Mouse (Mus musculus): Measurements from ENCODE around the gene Gm49378.

Gene Gm49378

DNA sequence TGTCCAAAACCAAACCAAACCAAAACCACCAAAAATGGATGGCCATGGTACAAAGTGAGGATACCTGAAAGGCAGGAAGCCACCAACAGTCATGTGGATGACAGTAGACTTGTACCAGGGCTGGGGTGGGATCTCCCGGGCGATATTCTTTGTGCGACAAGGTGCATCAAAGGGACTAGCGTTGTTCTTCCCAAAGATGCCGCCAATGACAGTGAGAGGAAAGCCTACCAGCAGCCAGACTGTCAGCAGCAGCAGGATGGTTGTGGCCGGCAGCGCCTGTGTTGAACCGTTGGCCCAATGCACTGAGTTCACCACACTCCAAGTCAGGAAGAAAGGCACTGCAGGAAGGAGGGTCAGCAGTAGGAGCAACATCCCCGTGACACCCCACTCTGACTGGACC lies at the start of gene Gm49378:
TSS of gene Gm49378 (minus strand) at position 101 of the 400 bp plus-strand sequence.
- DNase-seq (ENCODE audit: low spot score in 2 of 2) = no peak

DNA sequence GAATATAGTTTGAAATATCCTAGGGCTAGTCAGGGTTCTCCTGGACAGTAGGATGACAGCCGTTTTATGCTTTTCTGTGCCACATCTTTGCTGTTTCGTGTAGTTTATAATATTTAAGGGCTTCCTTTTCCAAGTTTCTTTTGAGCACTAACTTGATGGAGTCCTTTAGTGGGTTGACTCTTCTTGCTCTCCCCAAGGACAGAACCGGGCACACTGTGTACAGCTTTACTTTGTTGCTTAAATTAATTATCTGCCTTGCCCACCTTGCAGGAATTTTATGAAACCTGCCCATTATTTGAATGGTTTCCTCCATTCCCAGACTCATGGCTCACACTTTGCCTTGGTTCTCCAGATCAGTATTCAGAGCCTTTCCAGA lies 44.4 kb upstream of the Gm49378 start:
- no peak for DNase-seq (ENCODE audit: low spot score in 2 of 2)

GRCm38 (mm10) chr14:55681160-55682117 lies 43.7 kb upstream of the Gm49378 start, which contains the start of gene Tinf2:
Gene Tinf2 (minus strand): TSS chr14:55681820.
- peak; percentile 93 to 96 for DNase-seq (ENCODE audit: low spot score in 2 of 2)

GRCm38 (mm10) chr14:55677615-55678014 lies 39.9 kb upstream of the Gm49378 start:
- DNase-seq (ENCODE audit: low spot score in 2 of 2) = no peak

GRCm38 (mm10) chr14:55672741-55673060 lies 35.0 kb upstream of the Gm49378 start:
- DNase-seq (ENCODE audit: low spot score in 2 of 2) = no peak

- DNase-seq (ENCODE audit: low spot score in 2 of 2) = peak; percentile 89 to 91
Measured at GRCm38 (mm10) chr14:55671833-55672740, 34.4 kb upstream of the Gm49378 start, which contains the start of the genes Gmpr2 and Nedd8. Gene Gmpr2 (plus strand): TSS chr14:55671941. Gene Nedd8 (minus strand): TSS chr14:55672124.

DNA sequence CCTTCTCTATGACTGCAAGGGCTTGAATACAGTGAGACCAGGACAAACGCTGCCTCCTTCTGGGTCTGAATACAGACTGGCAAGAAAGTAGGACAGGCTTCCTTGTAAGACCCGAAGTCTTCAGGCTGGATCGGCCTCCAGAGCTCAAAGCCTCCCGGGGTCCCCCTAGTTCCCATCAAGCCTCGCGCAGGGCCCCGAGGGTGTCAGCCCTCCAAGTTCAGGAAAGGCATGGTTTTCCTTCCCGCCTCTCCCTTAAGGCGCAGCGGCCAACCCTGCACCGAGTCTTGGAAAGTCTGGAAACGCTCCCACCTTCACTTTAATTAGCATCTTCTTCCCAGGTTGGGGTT lies 33.8 kb upstream of the Gm49378 start:
- DNase-seq (ENCODE audit: low spot score in 2 of 2) = no peak

GRCm38 (mm10) chr14:55660636-55661035 lies 22.9 kb upstream of the Gm49378 start:
- DNase-seq (ENCODE audit: low spot score in 2 of 2) = no peak

DNA sequence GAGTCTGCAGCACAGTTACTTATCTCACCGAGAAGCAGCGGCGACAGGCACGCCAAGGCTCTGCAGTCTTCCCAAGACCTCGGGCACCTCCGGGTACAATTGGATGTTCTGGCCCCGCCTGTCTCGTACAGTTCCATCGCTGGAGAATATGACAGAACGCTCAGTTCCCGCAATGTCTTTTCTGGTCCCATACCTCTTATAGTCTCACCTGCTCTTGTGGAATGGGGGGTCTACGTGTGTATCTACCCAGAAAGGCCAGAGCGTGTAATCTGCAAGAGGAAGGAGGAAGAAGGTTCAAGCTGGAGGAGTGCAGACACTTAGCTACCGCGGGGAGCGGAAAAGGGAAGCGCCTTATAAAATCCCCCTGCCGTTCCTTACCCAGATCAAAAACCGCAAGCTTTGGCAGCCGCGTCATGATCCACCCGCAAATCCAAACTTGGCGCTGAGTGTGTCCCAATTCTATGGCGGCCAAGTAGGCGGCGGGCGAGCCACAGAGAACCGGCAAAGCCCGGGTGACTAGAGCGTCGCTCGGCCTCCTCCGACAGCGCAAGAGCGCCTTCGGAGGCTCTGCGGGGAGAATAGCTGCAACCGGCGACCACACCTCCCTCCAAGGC lies 22.4 kb upstream of the Gm49378 start, which contains the start of gene Mdp1:
TSS of gene Mdp1 (minus strand) at position 549 of the 614 bp plus-strand sequence.
- DNase-seq (ENCODE audit: low spot score in 2 of 2) = peak; percentile 69 to 78

DNA sequence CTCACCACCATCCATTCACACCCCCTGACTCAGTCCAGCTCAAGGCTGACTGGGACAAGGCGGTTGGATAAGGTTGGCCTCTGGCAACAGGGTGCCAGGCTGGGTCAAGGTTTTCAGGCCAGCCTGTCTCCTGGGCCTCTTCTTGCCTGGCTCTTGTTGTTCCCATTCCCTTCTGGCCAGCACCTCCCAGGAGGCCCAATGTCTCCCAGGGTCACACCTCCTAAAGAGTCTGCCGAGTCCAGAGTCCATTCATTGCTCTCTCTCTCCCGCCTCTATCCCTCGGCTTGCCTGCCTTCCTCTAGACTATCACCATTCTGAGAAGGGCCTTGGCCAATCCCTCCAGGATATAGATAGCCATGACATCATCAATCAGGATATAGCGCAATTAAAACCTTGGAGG lies 20.3 kb upstream of the Gm49378 start:
- no peak for DNase-seq (ENCODE audit: low spot score in 2 of 2)

- no peak for DNase-seq (ENCODE audit: low spot score in 2 of 2)
Measured at GRCm38 (mm10) chr14:55656935-55657334, 19.2 kb upstream of the Gm49378 start.

GRCm38 (mm10) chr14:55651528-55651927 lies 13.8 kb upstream of the Gm49378 start:
- no peak for DNase-seq (ENCODE audit: low spot score in 2 of 2)

- DNase-seq (ENCODE audit: low spot score in 2 of 2) = no peak
Measured at GRCm38 (mm10) chr14:55649884-55650283, 12.2 kb upstream of the Gm49378 start, which contains the start of gene Tssk4. Gene Tssk4 (plus strand): TSS chr14:55650184.

GRCm38 (mm10) chr14:55644261-55644888 lies 6.7 kb upstream of the Gm49378 start:
- no peak for DNase-seq (ENCODE audit: low spot score in 2 of 2)

GRCm38 (mm10) chr14:55643060-55643907 lies 5.6 kb upstream of the Gm49378 start, which contains the start of gene Tm9sf1:
Gene Tm9sf1 (minus strand): TSS chr14:55643806.
- peak; percentile 65 to 84 for DNase-seq (ENCODE audit: low spot score in 2 of 2)

DNA sequence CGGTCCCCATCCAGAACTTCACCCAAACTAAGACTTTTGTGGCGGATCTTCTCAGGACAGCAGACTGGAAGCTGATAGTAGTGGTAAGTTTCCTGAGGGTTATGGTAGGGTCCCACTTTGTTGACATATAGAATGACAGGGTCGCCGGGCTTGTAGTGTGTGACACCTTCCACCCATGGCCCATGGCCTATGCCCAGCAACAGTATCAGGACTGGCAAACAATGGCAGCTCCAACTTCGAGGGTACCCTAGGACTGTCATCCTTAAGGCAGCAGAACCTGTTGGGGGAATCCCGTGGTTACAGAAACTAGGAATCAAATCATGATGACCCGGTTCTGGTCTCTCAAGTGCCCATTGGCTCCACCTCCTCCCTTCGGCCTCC lies 5.0 kb upstream of the Gm49378 start:
- no peak for DNase-seq (ENCODE audit: low spot score in 2 of 2)

- no peak for DNase-seq (ENCODE audit: low spot score in 2 of 2)
Measured at GRCm38 (mm10) chr14:55641291-55641690, 3.6 kb upstream of the Gm49378 start.

GRCm38 (mm10) chr14:55640816-55641215 lies 3.1 kb upstream of the Gm49378 start:
- no peak for DNase-seq (ENCODE audit: low spot score in 2 of 2)

- peak; percentile 79 to 86 for DNase-seq (ENCODE audit: low spot score in 2 of 2)
Measured at GRCm38 (mm10) chr14:55635523-55636007, 2.1 kb downstream of the Gm49378 start, which contains the start of gene Ipo4. Gene Ipo4 (minus strand): TSS chr14:55635957.

All from frontal cortex, postnatal 10 days (tissue).